Mouse (Mus musculus) erythroblast, embryonic 14.5 days (primary cell): Measurements from ENCODE around the gene Sqor.

ENCODE experiments used
- GATA1 ChIP-seq: IDR thresholded peaks from 2 replicates; pipeline ENCODE4 v1.6.1; 2012; ENCODE audit warnings: low read length, inconsistent platforms, mixed read lengths
- TAL1 ChIP-seq: IDR thresholded peaks from 3 replicates; pipeline ENCODE4 v1.6.1; 2012; ENCODE audit warnings: low read length, inconsistent platforms, mixed read lengths

DNA sequence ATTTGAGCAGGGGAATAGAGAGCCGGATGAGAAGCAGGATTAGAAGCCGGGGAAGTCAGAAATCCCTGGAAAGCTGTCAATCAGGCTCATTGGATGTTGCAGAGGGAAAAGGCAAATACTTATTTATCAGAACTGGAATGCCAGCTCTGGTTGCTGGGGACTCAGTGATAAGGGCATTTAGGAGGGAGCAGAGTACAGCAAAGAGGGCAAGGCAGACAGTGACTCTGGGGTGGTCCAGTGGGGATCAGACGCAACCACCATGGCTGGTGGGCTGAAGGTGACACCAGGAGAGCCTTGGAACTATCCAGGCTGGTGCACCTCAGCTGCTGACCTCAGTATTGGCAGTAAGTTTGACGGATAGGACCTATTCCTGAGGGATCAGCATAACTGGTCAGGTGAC lies 89.6 kb downstream of the Sqor start:
- TF ChIP-seq GATA1: no peak
- TF ChIP-seq TAL1: no peak
